Mouse (Mus musculus) midbrain, embryonic 14.5 days (tissue): Measurements from ENCODE around the gene Gm49353. TPM values are rescaled to one million over a fixed set of nuclear protein-coding genes. Genes with fewer than 3 reads are reported as not detected.

Source experiments
- ATAC-seq: fragments of 200-750 bp; cut with Nextera tagmentation; 2 replicates; pipeline ENCODE4 v1.8.0; 2017; ENCODE audit warnings: moderate number of reproducible peaks, moderate library complexity; ENCODE audit not compliant: low FRiP score, low TSS enrichment
- DNase-seq: peaks from one replicate; pipeline ENCODE4 v3.0.0-alpha.2; 2015
- H3K27ac ChIP-seq: fragments of 300-500 bp; sonication (generic); replicated peaks from 2 replicates; pipeline ENCODE4 v1.5.1; 2014; ENCODE audit warnings: mild to moderate bottlenecking, low read depth, low read length, moderate library complexity
- H3K27me3 ChIP-seq: fragments of 300-500 bp; sonication (generic); 2 replicates; pipeline ENCODE4 v1.6.1; 2014; ENCODE audit warnings: low read length, control low read depth, mixed read lengths; ENCODE audit not compliant: control insufficient read depth, insufficient read depth
- H3K36me3 ChIP-seq: fragments of 300-500 bp; sonication (generic); 2 replicates; pipeline ENCODE4 v1.6.1; 2014; ENCODE audit warnings: low read length, control low read depth; ENCODE audit not compliant: control insufficient read depth, insufficient read depth
- H3K4me1 ChIP-seq: fragments of 300-500 bp; sonication (generic); 2 replicates; pipeline ENCODE4 v1.6.1; 2014; ENCODE audit warnings: mild to moderate bottlenecking, antibody characterized with exemption, low read length, control low read depth; ENCODE audit not compliant: control insufficient read depth, insufficient read depth
- H3K4me2 ChIP-seq: fragments of 300-500 bp; sonication (generic); 2 replicates; pipeline ENCODE4 v1.6.1; 2014; ENCODE audit warnings: mild to moderate bottlenecking, low read length, moderate library complexity
- H3K4me3 ChIP-seq: fragments of 300-500 bp; sonication (generic); replicated peaks from 2 replicates; pipeline ENCODE4 v1.5.1; 2014; ENCODE audit warnings: low read depth, low read length
- H3K9ac ChIP-seq: fragments of 300-500 bp; sonication (generic); replicated peaks from 2 replicates; pipeline ENCODE4 v1.6.1; 2014; ENCODE audit warnings: mild to moderate bottlenecking, low read length, moderate library complexity
- H3K9me3 ChIP-seq: fragments of 300-500 bp; sonication (generic); 2 replicates; pipeline ENCODE4 v1.6.1; 2016; ENCODE audit warnings: low read length, control low read depth, mixed read lengths; ENCODE audit not compliant: control insufficient read depth
- WGBS: fragments of 180-500 bp; shearing (Covaris S2); extraction: QIAGEN DNeasy Blood & Tissue Kit; methylation state at CpG from one replicate; pipeline ENCODE4 v1.1.7; 2014; 5-methylcytosine and 5-hydroxymethylcytosine counted together
- polyA plus RNA-seq: library from polyadenylated mRNA; unstranded; fragments of >200 nt; fragmentation: Nextera tagmentation; extraction: Ambion mirVana; gene quantifications from 2 replicates; pipeline ENCODE4 v1.2.1, GENCODE M21; 2014

The Gm49353 gene
- polyA plus RNA-seq, result 12.0 and 14.2 TPM in 2 replicates

DNA sequence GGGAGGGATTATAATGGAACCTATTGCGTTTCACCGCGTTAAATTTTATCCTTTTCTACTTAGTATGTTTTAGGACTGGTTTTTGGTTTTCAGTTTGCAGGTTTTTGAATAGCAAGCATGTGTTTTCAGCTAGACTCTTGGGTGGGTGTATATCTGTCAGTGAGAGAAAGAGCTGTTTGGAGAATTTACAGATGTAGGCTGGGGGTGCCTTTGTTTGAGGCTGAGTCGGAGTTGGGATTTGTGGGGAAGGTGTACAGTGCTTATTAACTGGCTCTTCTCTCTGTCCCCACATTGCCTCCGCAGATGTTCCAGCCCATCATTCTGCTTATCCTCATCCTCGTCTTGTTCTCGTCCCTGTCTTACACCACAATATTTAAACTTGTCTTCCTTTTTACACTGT, at the start of gene Gm49353:
Gm49353 (plus strand) TSS at position 313 of the 400 bp plus-strand sequence.
- Histone ChIP-seq H3K27me3 (no peaks in the 10 kb centered on the region), H3K4me2 (no peak within 1 kb of the TSS), H3K27ac (no peak within 1 kb of the TSS), H3K9ac (no peak within 1 kb of the TSS), H3K9me3 (no peaks in the 10 kb centered on the region), H3K4me3 (no peak within 1 kb of the TSS), H3K4me1 (no peaks in the 10 kb centered on the region), H3K36me3 (peaks cover 74% of the 10 kb centered on the region)
- no peak for DNase-seq
- 86% methylated on average over 7 of the region's 7 CpGs for WGBS
- no peak for ATAC-seq

DNA sequence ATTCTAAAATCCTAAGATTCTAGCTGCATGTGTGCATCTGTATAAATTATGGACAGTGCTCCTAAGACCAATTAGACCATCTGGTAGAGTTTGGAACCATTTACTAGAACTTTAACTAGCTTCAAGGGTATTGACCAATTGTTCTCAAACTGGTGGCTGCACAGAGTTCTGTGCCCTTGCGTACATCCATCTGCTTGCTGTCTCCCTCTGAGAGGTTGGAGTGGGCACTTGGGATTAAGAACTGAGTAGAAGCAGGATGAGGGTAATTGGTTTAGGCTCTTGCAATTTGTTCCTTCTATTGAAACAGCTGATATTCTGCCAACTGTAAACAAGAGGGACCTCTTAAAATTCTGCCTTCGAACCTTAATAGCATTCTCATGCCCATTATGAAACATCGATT, 43.5 kb upstream of the Gm49353 start:
- H3K36me3 ChIP-seq, result peaks cover 75% of the 10 kb centered on the region
- ATAC-seq, result no peak; the same call in 1 of the 2 replicates

DNA sequence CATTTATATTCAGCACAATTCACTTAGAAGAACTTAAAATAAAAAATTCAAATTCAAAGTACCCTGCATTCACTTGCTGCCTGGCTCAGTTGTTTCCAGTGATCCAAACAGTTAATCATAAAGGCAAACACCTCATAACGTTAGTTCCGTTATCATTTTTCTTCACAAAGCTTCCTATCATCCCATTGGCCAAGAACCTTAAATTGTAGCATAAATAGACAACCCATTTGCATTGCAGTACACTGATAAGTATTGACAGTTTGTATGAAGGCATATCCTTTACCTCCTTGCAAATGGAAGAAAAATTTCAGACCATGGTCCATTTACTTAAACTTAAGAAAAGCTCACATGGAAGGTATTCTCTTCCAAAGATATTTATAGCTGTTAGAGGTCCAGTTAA, 37.1 kb upstream of the Gm49353 start:
- Histone ChIP-seq H3K27me3 (no peaks in the 10 kb centered on the region), H3K4me3 (no peak overlapping the region), H3K27ac (no peak overlapping the region), H3K9me3 (no peaks in the 10 kb centered on the region), H3K9ac (no peak overlapping the region), H3K4me2 (no peak overlapping the region), H3K4me1 (no peaks in the 10 kb centered on the region), H3K36me3 (peaks cover 74% of the 10 kb centered on the region)
- no peak for DNase-seq
- 93% methylated on average over 2 of the region's 2 CpGs for WGBS
- no peak for ATAC-seq

More for the DNA sequence above, 43.5 kb upstream of the Gm49353 start:
- no peak for DNase-seq
- Histone ChIP-seq H3K27me3 (no peaks in the 10 kb centered on the region), H3K4me3 (no peak overlapping the region), H3K4me2 (no peak overlapping the region), H3K27ac (no peak overlapping the region), H3K4me1 (0 out of 2 replicates have a peak, but pooled peaks cover under 1% of the 10 kb centered on the region), H3K9ac (no peak overlapping the region), H3K9me3 (no peaks in the 10 kb centered on the region)
- 79% methylated on average over 3 of the region's 3 CpGs for WGBS

- peaks cover 70% of the 10 kb centered on the region for H3K36me3 ChIP-seq
- H3K4me2 ChIP-seq, result no peak overlapping the region
- DNase-seq, result no peak
- H3K9me3 ChIP-seq, result peaks cover 8% of the 10 kb centered on the region; the same call in 1 of the 2 replicates
- no peaks in the 10 kb centered on the region for H3K27me3 ChIP-seq
- H3K4me1 ChIP-seq, result no peaks in the 10 kb centered on the region
- H3K27ac ChIP-seq, result no peak overlapping the region
- no peak for ATAC-seq
- H3K4me3 ChIP-seq, result no peak overlapping the region
- 89% methylated on average over 2 of the region's 2 CpGs for WGBS
- no peak overlapping the region for H3K9ac ChIP-seq
Measured at GRCm38 (mm10) chr10:29173778-29174177, 25.0 kb upstream of the Gm49353 start.

- Histone ChIP-seq H3K27me3 (no peaks in the 10 kb centered on the region), H3K36me3 (peaks cover 70% of the 10 kb centered on the region), H3K9ac (no peak overlapping the region), H3K4me1 (no peaks in the 10 kb centered on the region), H3K27ac (no peak overlapping the region), H3K4me3 (no peak overlapping the region), H3K9me3 (peaks cover 4% of the 10 kb centered on the region; the same call in 1 of the 2 replicates), H3K4me2 (no peak overlapping the region)
- 86% methylated on average over 3 of the region's 3 CpGs for WGBS
- ATAC-seq, result no peak
- DNase-seq, result no peak
Measured at GRCm38 (mm10) chr10:29175656-29176055, 23.1 kb upstream of the Gm49353 start.

DNA sequence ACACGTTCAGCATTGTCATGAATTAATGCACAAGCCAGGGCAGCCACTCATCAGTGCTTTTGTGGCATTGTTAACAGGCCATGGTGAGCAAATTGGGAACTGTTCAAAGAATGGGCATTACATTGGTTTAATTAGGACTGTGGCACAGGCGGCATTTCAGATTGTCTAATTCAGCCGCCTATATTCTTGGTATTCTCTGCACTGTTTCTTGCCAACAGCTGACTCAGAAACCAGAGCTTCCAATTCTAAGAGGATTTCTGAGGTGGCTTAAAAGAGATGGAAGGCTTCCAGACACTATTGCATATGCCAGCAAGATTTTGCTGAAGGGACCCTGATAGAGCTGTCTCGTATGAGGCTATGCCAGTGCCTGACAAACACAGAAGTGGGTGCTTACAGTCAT, 21.9 kb upstream of the Gm49353 start:
- H3K4me2 ChIP-seq, result no peak overlapping the region
- no peak overlapping the region for H3K27ac ChIP-seq
- peaks cover under 1% of the 10 kb centered on the region; the same call in 1 of the 2 replicates for H3K9me3 ChIP-seq
- H3K36me3 ChIP-seq, result peaks cover 70% of the 10 kb centered on the region
- ATAC-seq, result no peak
- no peak for DNase-seq
- no peaks in the 10 kb centered on the region for H3K4me1 ChIP-seq
- no peak overlapping the region for H3K4me3 ChIP-seq
- H3K27me3 ChIP-seq, result no peaks in the 10 kb centered on the region
- 80% methylated on average over 4 of the region's 4 CpGs for WGBS
- H3K9ac ChIP-seq, result no peak overlapping the region

DNA sequence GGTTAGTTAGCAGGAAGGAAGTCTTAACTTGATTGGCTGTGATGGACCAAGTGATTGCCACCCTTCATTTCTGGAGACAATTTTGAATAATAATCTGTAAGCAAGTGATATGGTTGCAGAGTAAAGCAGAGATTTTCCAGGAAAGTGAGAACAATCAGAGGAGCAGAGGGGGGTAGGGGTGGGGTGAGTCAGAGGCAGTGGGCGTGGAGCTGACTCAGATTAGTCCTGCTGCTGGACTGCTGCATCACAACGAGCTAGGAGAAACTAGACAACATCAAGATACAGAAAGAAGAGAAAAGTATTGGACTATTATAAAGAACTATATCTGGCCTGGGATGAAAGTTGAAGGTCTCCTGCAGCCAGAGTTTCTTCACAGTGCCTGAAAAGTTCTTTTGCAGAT, 20.8 kb upstream of the Gm49353 start:
- Histone ChIP-seq H3K9ac (no peak overlapping the region), H3K4me3 (no peak overlapping the region), H3K27me3 (no peaks in the 10 kb centered on the region), H3K27ac (no peak overlapping the region), H3K4me2 (no peak overlapping the region), H3K36me3 (peaks cover 70% of the 10 kb centered on the region), H3K4me1 (no peaks in the 10 kb centered on the region), H3K9me3 (no peaks in the 10 kb centered on the region)
- ATAC-seq (no peak), DNase-seq (no peak)
- 28% methylated on average over 2 of the region's 2 CpGs for WGBS

GRCm38 (mm10) chr10:29180210-29180609, 18.5 kb upstream of the Gm49353 start:
- ATAC-seq (no peak; the same call in 1 of the 2 replicates), DNase-seq (no peak)
- no peak overlapping the region for H3K9ac ChIP-seq
- H3K4me2 ChIP-seq, result no peak overlapping the region
- H3K27ac ChIP-seq, result no peak overlapping the region
- no peaks in the 10 kb centered on the region for H3K9me3 ChIP-seq
- no peaks in the 10 kb centered on the region for H3K27me3 ChIP-seq
- peaks cover 50% of the 10 kb centered on the region for H3K36me3 ChIP-seq
- WGBS, result 61% methylated on average over 3 of the region's 3 CpGs
- no peak overlapping the region for H3K4me3 ChIP-seq
- H3K4me1 ChIP-seq, result no peaks in the 10 kb centered on the region

DNA sequence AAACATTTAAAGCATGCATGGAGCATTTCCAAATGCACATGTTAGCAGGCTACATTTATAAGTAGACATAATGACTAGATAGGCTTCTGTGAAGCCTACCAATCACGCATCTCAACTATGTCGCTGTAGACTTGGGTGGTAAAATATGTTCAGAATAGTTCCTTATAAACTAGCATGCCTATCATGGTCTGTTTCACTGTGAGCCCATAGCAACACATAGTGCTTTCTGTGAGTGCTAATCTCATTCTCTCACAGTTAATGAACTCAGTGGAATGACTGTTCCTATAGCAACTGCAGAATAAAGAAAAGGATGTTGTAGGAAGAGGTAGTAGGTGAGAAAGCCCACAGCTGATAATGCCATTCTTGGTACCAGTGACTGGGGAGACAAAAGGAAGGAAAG, 17.7 kb upstream of the Gm49353 start:
- Histone ChIP-seq H3K4me1 (no peaks in the 10 kb centered on the region), H3K27ac (no peak overlapping the region), H3K4me2 (no peak overlapping the region), H3K4me3 (no peak overlapping the region), H3K36me3 (peaks cover 44% of the 10 kb centered on the region), H3K9ac (no peak overlapping the region), H3K9me3 (no peaks in the 10 kb centered on the region), H3K27me3 (no peaks in the 10 kb centered on the region)
- ATAC-seq (no peak), DNase-seq (no peak)
- WGBS, result 72% methylated on average over 2 of the region's 2 CpGs
